22 mouse cellular contexts compared by ENCODE assay signal in genomic region chr2:5267980-5268379, GRCm38 (mm10).
DNase-seq lines count a peak whose midpoint lies in the region; ATAC-seq and TF ChIP-seq lines count a peak whose summit lies in the region.
"Had no signal": no experiment of that assay in that cellular context is flagged by ENCODE, and none has a peak within 500 bp of the region (broad histone marks: within the 10 kb centered on the region; RNA-seq: fewer than 3 reads in every experiment).

No protein-coding gene starts in this region.

- H3K36me3 ChIP-seq in intestine, embryonic 15.5 days: no peaks in the 10 kb centered on the region
- H3K36me3 ChIP-seq in intestine, embryonic 16.5 days (ENCODE audit: control insufficient read depth, insufficient read depth, low read length): no peaks in the 10 kb centered on the region
- no peaks in the 10 kb centered on the region for H3K36me3 ChIP-seq in kidney, embryonic 16.5 days (ENCODE audit: insufficient read depth, low read length)
- no peaks in the 10 kb centered on the region for H3K36me3 ChIP-seq in lung, embryonic 14.5 days (ENCODE audit: insufficient read depth)
- H3K36me3 ChIP-seq: embryonic facial prominence, embryonic 15.5 days; hindbrain, embryonic 12.5 days; hindbrain, embryonic 15.5 days had no signal

- 17% methylated on average over 2 of the region's 2 CpGs for WGBS in intestine, embryonic 15.5 days
- 11% methylated on average over 2 of the region's 2 CpGs for WGBS in intestine, embryonic 16.5 days
- WGBS in kidney, embryonic 16.5 days: 22% methylated on average over 2 of the region's 2 CpGs
- WGBS in lung, embryonic 14.5 days: 56% methylated on average over 2 of the region's 2 CpGs

- DNase-seq in kidney, adult 18-20 months: no peak
- peak; percentile 66 for DNase-seq in lung, embryonic 14.5 days
- no peak for DNase-seq in lung, adult 18-20 months
- DNase-seq: adrenal gland, adult 8-10 months; adrenal gland, postnatal 25 days; cerebellum, adult 11-12 months; cerebellum, adult 8-10 months; cerebellum, postnatal 10 days; cerebellum, postnatal 36 days; embryo, embryonic 11 days; forebrain, postnatal 0 days; gastrocnemius, adult 2 months; gastrocnemius, postnatal 14 days had no signal

- H3K9ac ChIP-seq in intestine, embryonic 15.5 days: no peak overlapping the region
- no peak overlapping the region for H3K9ac ChIP-seq in intestine, embryonic 16.5 days (ENCODE audit: low read depth, low read length)
- no peak overlapping the region for H3K9ac ChIP-seq in kidney, embryonic 16.5 days (replicated peaks; ENCODE audit: low read length)
- H3K9ac ChIP-seq in lung, embryonic 14.5 days: no peak overlapping the region
- H3K9ac ChIP-seq: embryonic facial prominence, embryonic 15.5 days; forebrain, postnatal 0 days; hindbrain, embryonic 12.5 days; hindbrain, embryonic 15.5 days had no signal

- no peak overlapping the region for H3K4me3 ChIP-seq in intestine, embryonic 15.5 days (replicated peaks)
- H3K4me3 ChIP-seq in intestine, embryonic 16.5 days (ENCODE audit: low read length): no peak overlapping the region
- no peak overlapping the region for H3K4me3 ChIP-seq in kidney, embryonic 16.5 days (ENCODE audit: low read length)
- H3K4me3 ChIP-seq in lung, embryonic 14.5 days (ENCODE audit: low read depth, low read length): no peak overlapping the region
- H3K4me3 ChIP-seq: embryonic facial prominence, embryonic 15.5 days; gastrocnemius, adult 2 months; hindbrain, embryonic 12.5 days; hindbrain, embryonic 15.5 days had no signal

- no peaks in the 10 kb centered on the region for H3K9me3 ChIP-seq in intestine, embryonic 15.5 days
- H3K9me3 ChIP-seq in intestine, embryonic 16.5 days (ENCODE audit: control insufficient read depth, low read length): no peaks in the 10 kb centered on the region
- H3K9me3 ChIP-seq in kidney, embryonic 16.5 days (ENCODE audit: low read length): peaks cover 9% of the 10 kb centered on the region; the same call in 1 of the 2 replicates
- no peaks in the 10 kb centered on the region for H3K9me3 ChIP-seq in lung, embryonic 14.5 days (ENCODE audit: low read depth, low read length)
- H3K9me3 ChIP-seq: embryonic facial prominence, embryonic 15.5 days; hindbrain, embryonic 15.5 days had no signal

- H3K4me1 ChIP-seq in intestine, embryonic 15.5 days (replicated peaks): 0 out of 2 replicates have a peak, but pooled peaks cover 4% of the 10 kb centered on the region
- peaks cover 5% of the 10 kb centered on the region; the same call in 1 of the 2 replicates for H3K4me1 ChIP-seq in intestine, embryonic 16.5 days (ENCODE audit: control insufficient read depth, insufficient read depth, low read length)
- no peaks in the 10 kb centered on the region for H3K4me1 ChIP-seq in kidney, embryonic 16.5 days (ENCODE audit: insufficient read depth, low read length)
- no peaks in the 10 kb centered on the region for H3K4me1 ChIP-seq in lung, embryonic 14.5 days (ENCODE audit: insufficient read depth)
- H3K4me1 ChIP-seq: hindbrain, embryonic 12.5 days; hindbrain, embryonic 15.5 days had no signal

- ATAC-seq in intestine, embryonic 15.5 days: peak; percentile 45; the same call in 1 of the 2 replicates
- no peak for ATAC-seq in intestine, embryonic 16.5 days
- ATAC-seq in kidney, embryonic 16.5 days (ENCODE audit: low FRiP score, low TSS enrichment): 0 out of 2 replicates have a peak, but pooled peaks have one; percentile 57
- no peak for ATAC-seq in lung, embryonic 14.5 days (ENCODE audit: insufficient read depth)
- ATAC-seq: activated CD4-positive, CD25-positive, alpha-beta regulatory T cell, adult 4 months; forebrain, embryonic 14.5 days; forebrain, postnatal 0 days had no signal

- H3K4me2 ChIP-seq in intestine, embryonic 15.5 days (replicated peaks): no peak overlapping the region
- no peak overlapping the region for H3K4me2 ChIP-seq in intestine, embryonic 16.5 days (ENCODE audit: low read depth, low read length)
- no peak overlapping the region for H3K4me2 ChIP-seq in kidney, embryonic 16.5 days (replicated peaks; ENCODE audit: low read depth, low read length)
- no peak overlapping the region for H3K4me2 ChIP-seq in lung, embryonic 14.5 days
- H3K4me2 ChIP-seq: embryonic facial prominence, embryonic 15.5 days; heart, embryonic 11.5 days; hindbrain, embryonic 12.5 days; hindbrain, embryonic 15.5 days had no signal

- TF ChIP-seq CTCF in lung, embryonic 14.5 days (IDR thresholded peaks at IDR 0.05; ENCODE audit: low read depth): no peak

- H3K27me3 ChIP-seq in intestine, embryonic 15.5 days (replicated peaks): no peaks in the 10 kb centered on the region
- H3K27me3 ChIP-seq in intestine, embryonic 16.5 days (replicated peaks; ENCODE audit: control insufficient read depth, insufficient read depth, low read length): no peaks in the 10 kb centered on the region
- no peaks in the 10 kb centered on the region for H3K27me3 ChIP-seq in kidney, embryonic 16.5 days (ENCODE audit: insufficient read depth, low read length)
- H3K27me3 ChIP-seq in lung, embryonic 14.5 days (ENCODE audit: insufficient read depth, low read length): no peaks in the 10 kb centered on the region
- H3K27me3 ChIP-seq: embryonic facial prominence, embryonic 15.5 days; hindbrain, embryonic 12.5 days; hindbrain, embryonic 15.5 days had no signal

- no peak overlapping the region for H3K27ac ChIP-seq in intestine, embryonic 15.5 days
- H3K27ac ChIP-seq in intestine, embryonic 16.5 days (ENCODE audit: low read length): no peak overlapping the region
- H3K27ac ChIP-seq in kidney, embryonic 16.5 days (ENCODE audit: low read length): no peak overlapping the region
- H3K27ac ChIP-seq in lung, embryonic 14.5 days (ENCODE audit: low read depth): no peak overlapping the region
- H3K27ac ChIP-seq: embryonic facial prominence, embryonic 15.5 days; gastrocnemius, adult 2 months; hindbrain, embryonic 12.5 days; hindbrain, embryonic 15.5 days had no signal

Comparison
In these comparisons a context has a peak if more than half of its experiments do, and no peak if none do; other contexts are left out.
1. ATAC-seq: peak in intestine, embryonic 15.5 days (single experiment) and kidney, embryonic 16.5 days (single experiment); none in intestine, embryonic 16.5 days (single experiment) and lung, embryonic 14.5 days (single experiment).